ENCODE assay signal across 9 mouse cellular contexts in genomic region chr17:8597790-8598189, GRCm38 (mm10). TPM values are rescaled to one million over a fixed set of nuclear protein-coding genes. Genes with fewer than 3 reads are reported as not detected.
A peak's percentile ranks its signal among the peaks of the same experiment; 100 is the strongest.
DNase-seq lines count a peak whose midpoint lies in the region; ATAC-seq and TF ChIP-seq lines count a peak whose summit lies in the region.
"Had no signal": no experiment of that assay in that cellular context is flagged by ENCODE, and none has a peak within 500 bp of the region (broad histone marks: within the 10 kb centered on the region; RNA-seq: fewer than 3 reads in every experiment).

No protein-coding gene starts in this region.

- peak; percentile 90 for TF ChIP-seq CTCF in lung, postnatal 0 days (IDR thresholded peaks at IDR 0.05)

- H3K9ac ChIP-seq in ES-E14 (ENCODE audit: insufficient read depth, low read depth, low read length, poor library complexity, severe bottlenecking) = no peak overlapping the region
- no peak overlapping the region for H3K9ac ChIP-seq in embryonic facial prominence, embryonic 15.5 days
- no peak overlapping the region for H3K9ac ChIP-seq in lung, postnatal 0 days (replicated peaks; ENCODE audit: low read depth)
- H3K9ac ChIP-seq: limb, embryonic 12.5 days had no signal

- no peak overlapping the region for H3K4me3 ChIP-seq in ES-E14 (ENCODE audit: insufficient read depth in 1 of 2, low read depth in 1 of 2, low read length in 2 of 2, poor library complexity in 1 of 2, severe bottlenecking in 1 of 2)
- H3K4me3 ChIP-seq in embryonic facial prominence, embryonic 15.5 days (replicated peaks) = no peak overlapping the region
- H3K4me3 ChIP-seq in lung, postnatal 0 days (ENCODE audit: low read depth, low read length) = no peak overlapping the region
- H3K4me3 ChIP-seq: limb, embryonic 12.5 days had no signal

- no peak overlapping the region for H3K4me2 ChIP-seq in embryonic facial prominence, embryonic 15.5 days (replicated peaks)
- H3K4me2 ChIP-seq in lung, postnatal 0 days (replicated peaks; ENCODE audit: low read depth, low read length) = no peak overlapping the region
- H3K4me2 ChIP-seq: limb, embryonic 12.5 days had no signal

- peak; percentile 51; the same call in 1 of the 2 replicates for ATAC-seq in embryonic facial prominence, embryonic 15.5 days (ENCODE audit: insufficient number of reproducible peaks, low FRiP score, low TSS enrichment, low read depth)
- 0 out of 2 replicates have a peak, but pooled peaks have one; percentile 35 for ATAC-seq in lung, postnatal 0 days

- no peaks in the 10 kb centered on the region for H3K4me1 ChIP-seq in ES-E14 (ENCODE audit: control insufficient read depth in 2 of 2, insufficient read depth in 2 of 2, low read length in 2 of 2, poor library complexity in 1 of 2)
- H3K4me1 ChIP-seq in embryonic facial prominence, embryonic 15.5 days = no peaks in the 10 kb centered on the region
- no peaks in the 10 kb centered on the region for H3K4me1 ChIP-seq in lung, postnatal 0 days (ENCODE audit: insufficient read depth, low read depth, low read length)
- H3K4me1 ChIP-seq: limb, embryonic 12.5 days had no signal

- H3K27me3 ChIP-seq in embryonic facial prominence, embryonic 15.5 days = 0 out of 2 replicates have a peak, but pooled peaks cover 6% of the 10 kb centered on the region
- H3K27me3 ChIP-seq in lung, postnatal 0 days (replicated peaks; ENCODE audit: insufficient read depth, low read length) = no peaks in the 10 kb centered on the region; the same call in 1 of the 2 replicates

- no peak overlapping the region for H3K27ac ChIP-seq in ES-E14 (ENCODE audit: insufficient read depth, low read depth, low read length, poor library complexity, severe bottlenecking)
- no peak overlapping the region for H3K27ac ChIP-seq in embryonic facial prominence, embryonic 15.5 days (replicated peaks)
- H3K27ac ChIP-seq in lung, postnatal 0 days (ENCODE audit: low read length) = no peak overlapping the region
- H3K27ac ChIP-seq: limb, embryonic 12.5 days had no signal

- no peaks in the 10 kb centered on the region for H3K36me3 ChIP-seq in ES-E14 (ENCODE audit: control insufficient read depth, insufficient read depth, low read length, poor library complexity, severe bottlenecking)
- H3K36me3 ChIP-seq in embryonic facial prominence, embryonic 15.5 days = no peaks in the 10 kb centered on the region
- no peaks in the 10 kb centered on the region for H3K36me3 ChIP-seq in lung, postnatal 0 days (ENCODE audit: insufficient read depth, low read length)
- H3K36me3 ChIP-seq: limb, embryonic 12.5 days had no signal

- WGBS in embryonic facial prominence, embryonic 15.5 days = 7% methylated on average over 7 of the region's 7 CpGs
- WGBS in lung, postnatal 0 days = 8% methylated on average over 7 of the region's 7 CpGs

- no peak for TF ChIP-seq EP300 in lung, postnatal 0 days (IDR thresholded peaks at IDR 0.05)

- DNase-seq in ES-E14 (ENCODE audit: low read depth, low spot score) = peak; percentile 46
- peak; percentile 15 to 19 for DNase-seq in adrenal gland, postnatal 4 days (ENCODE audit: low spot score in 2 of 2)
- peak; percentile 68 to 80 for DNase-seq in heart, postnatal 10 days
- DNase-seq in kidney, postnatal 4 days = peak; percentile 76 to 80
- peak; percentile 73 for DNase-seq in lung, postnatal 0 days (ENCODE audit: low spot score)
- peak; percentile 92 for DNase-seq in retina, embryonic 14.5 days (ENCODE audit: low spot score)
- peak; percentile 77 for DNase-seq in thymus, postnatal 4 days

- intact Hi-C loops in heart, postnatal 10 days (cut with DNase I) = loop anchor here (1.0 kb wide), 1 partner anchor 129 kb away; no protein-coding TSS in a partner anchor

- H3K9me3 ChIP-seq in ES-E14 (ENCODE audit: control insufficient read depth, insufficient read depth, low read depth, low read length) = no peaks in the 10 kb centered on the region
- no peaks in the 10 kb centered on the region for H3K9me3 ChIP-seq in embryonic facial prominence, embryonic 15.5 days (replicated peaks)
- H3K9me3 ChIP-seq in lung, postnatal 0 days (ENCODE audit: low read length) = no peaks in the 10 kb centered on the region
- H3K9me3 ChIP-seq: limb, embryonic 12.5 days had no signal

- in situ Hi-C loops in ES-E14 (cut with MboI; ENCODE audit: low sequenced_read_pairs in 2 of 2, unreplicated experiment in 2 of 2) = loop anchor here in 1 of 2 experiments (10.0 kb wide), 1 partner anchor 133 kb away; no protein-coding TSS in a partner anchor

TF ChIP-seq in ES-E14, 5 proteins besides CTCF, POLR2A, EP300 and RAD21:
- peak; percentile 20; the same call in 1 of the 2 replicates for TF ChIP-seq ZC3H11A (IDR thresholded peaks at IDR 0.05; ENCODE audit: borderline replicate concordance, low read depth, low read length)
- no peak for TF ChIP-seq MAFK (IDR thresholded peaks at IDR 0.05; ENCODE audit: insufficient read depth, low read depth, low read length)

RNA-seq across cellular contexts. Expression of gene Gm17087, which starts 31.0 kb away (rescaled TPM):
- total RNA-seq in ES-E14 (2012; rRNA removed) = not detected in 2 replicates
- not detected for total RNA-seq in adrenal gland, postnatal 4 days (2021)
- polyA plus RNA-seq in embryonic facial prominence, embryonic 15.5 days (2015; fragmentation: Nextera tagmentation; extraction: Ambion mirVana) = 0.25 TPM in 1 of 2 replicates, not detected in the other
- total RNA-seq in heart, postnatal 10 days (2021) = not detected
- polyA plus RNA-seq in lung, postnatal 0 days (2015; fragmentation: Nextera tagmentation; extraction: Ambion mirVana) = not detected in 2 replicates
- polyA plus RNA-seq: limb, embryonic 12.5 days had no signal

Comparison
In these comparisons a context has a peak if more than half of its experiments do, and no peak if none do; other contexts are left out.
1. DNase-seq: peak in every context shown above with its lines; median percentile 92 in retina, embryonic 14.5 days; 78 in kidney, postnatal 4 days; 77 in thymus, postnatal 4 days; 74 in heart, postnatal 10 days; 73 in lung, postnatal 0 days; 46 in ES-E14; 17 in adrenal gland, postnatal 4 days.